Mouse (Mus musculus): ENCODE results near the gene Ppt2.

The Ppt2 gene

DNA sequence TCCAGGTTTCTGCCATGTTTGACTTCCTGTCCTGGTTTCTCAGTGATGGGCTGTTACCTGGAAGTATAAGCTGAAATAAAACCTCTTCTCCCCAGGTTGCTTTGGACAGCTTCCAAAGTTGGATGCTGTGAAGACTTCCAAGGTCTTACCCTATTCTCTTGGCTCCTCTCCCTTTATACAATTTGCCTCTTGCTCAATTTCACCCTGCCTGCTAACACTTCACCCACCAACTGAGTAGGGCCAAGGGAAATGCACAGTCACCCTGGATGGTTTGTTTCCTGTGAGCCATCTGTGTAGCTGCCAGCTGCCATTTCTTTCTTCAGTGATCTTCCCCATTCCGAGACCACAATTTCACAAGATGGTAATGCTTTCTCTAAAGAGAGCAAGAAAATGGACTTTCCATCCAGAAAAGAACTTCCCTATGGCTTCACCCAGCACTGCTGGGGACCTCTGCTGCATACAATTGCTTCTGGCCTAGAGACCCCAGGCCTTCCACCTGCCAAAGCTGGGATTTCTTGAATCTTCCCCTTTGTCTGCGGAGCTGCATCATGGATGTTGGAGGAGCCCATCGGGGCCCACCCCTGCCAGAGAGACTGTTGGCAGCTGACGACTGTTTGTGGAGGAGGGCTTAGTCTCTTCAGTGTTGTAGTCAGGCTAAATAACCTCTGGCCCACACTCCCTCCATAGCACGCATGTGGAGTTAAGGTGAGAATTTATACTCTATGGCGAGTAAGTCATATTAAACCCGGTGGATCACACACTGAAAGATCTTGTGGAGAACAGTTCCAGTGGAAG, 11.3 kb upstream of the Ppt2 start:
- no peak for DNase-seq (ENCODE audit: low spot score in 2 of 2)

DNA sequence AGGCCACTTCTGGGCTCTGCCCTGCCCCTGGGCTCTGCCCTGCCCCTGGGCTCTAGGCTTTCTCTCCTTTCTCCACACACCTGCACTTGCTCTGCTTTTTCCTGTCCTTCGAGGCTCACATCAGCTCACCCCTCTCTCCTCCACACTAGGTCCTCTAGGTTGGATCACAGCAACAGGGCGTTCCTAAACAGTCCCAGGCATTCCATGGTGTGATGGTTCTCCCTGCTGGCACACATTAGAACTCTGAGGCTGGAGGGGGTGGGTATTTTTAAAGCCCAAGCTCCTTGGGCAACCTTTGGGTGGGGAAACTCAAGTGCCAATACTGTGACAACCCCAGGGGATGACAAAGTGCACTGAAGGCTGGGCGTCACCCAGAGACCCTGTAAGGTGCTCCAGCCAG, 9.1 kb upstream of the Ppt2 start:
- no peak for DNase-seq (ENCODE audit: low spot score in 2 of 2)

DNA sequence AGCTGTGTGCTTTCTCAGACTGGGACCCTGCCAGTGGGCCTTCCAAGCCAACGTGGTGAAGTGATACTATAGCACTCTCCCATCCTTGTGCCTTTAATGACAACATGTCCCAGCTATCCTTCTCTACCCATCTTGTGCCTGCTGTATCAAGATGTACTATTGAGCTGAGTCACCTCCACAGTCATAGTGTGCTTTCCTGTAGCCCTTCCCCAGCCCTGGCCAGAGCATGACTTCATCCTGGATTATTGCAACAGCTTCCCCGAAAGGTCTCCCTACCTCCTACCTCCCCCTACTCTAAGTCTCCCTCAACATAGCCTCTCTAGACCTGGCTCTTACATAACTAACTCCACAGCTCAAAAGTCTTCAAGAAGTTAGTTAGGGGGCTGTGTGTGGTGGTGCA, 7.4 kb upstream of the Ppt2 start:
- no peak for DNase-seq (ENCODE audit: low spot score in 2 of 2)

DNA sequence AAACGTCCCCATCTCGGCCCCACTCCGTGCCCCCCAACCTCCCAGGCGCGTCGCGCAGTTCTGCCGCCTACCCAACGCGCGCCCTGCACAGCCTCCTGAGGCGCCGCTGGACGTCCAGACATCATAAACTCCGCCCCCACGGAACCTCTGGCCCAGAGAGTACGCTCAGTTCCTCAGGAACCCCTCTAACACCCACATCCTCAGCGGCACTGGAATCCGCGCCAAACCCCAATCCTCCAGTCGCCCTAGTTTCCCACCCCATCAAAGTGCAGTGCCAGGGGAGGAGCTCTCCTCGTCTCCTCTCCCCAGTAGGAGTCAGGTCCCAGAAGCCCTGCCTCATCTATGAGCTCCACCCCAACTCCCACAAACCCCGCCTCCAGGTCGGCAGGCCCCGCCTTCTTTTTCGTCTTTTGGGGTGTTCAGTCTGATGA, 4.0 kb upstream of the Ppt2 start:
- DNase-seq (ENCODE audit: low spot score in 2 of 2) = peak; percentile 76 to 86

DNA sequence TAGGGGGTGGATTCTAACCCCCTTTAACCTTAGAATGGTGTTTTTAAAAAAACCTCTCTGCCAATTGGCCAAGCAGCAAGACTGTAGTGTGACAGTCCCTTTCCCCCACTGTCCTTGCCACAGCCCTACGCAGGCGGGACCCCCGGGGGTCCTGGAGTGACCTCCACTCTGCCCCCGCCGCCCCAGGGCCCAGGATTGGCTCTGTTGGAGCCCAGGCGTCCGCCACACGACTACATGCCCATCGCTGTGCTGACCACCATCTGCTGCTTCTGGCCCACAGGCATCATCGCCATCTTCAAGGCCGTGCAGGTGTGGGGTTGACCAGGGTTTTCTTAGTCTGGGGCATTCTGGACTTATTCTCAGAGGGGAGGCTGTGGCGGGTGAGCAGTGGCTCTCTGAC, 3.3 kb upstream of the Ppt2 start:
- no peak for DNase-seq (ENCODE audit: low spot score in 2 of 2)

DNA sequence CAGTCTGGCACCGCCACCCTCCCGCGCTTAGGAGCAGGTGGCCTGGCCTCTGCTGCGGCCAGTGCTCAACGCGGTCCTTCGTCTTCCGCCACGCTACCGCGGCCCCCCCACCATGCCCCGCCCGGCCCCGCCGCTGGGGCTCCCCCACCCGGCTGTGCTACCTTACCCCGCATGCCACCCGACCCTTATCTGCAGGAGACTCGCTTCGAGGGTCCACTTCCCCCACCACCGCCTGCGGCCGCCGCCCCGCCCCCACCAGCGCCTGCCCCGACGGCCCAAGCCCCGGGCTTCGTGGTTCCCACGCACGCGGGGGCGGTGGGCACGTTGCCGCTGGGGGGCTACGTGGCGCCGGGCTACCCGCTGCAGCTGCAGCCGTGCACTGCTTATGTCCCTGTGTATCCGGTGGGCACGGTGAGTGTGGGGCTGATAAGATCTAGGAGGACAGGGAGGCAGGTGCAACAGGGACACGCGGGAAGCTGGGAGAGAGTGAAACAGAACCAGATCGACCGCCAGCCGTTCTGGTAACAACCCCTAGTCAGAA, 2.5 kb upstream of the Ppt2 start:
- no peak for DNase-seq (ENCODE audit: low spot score in 2 of 2)

DNA sequence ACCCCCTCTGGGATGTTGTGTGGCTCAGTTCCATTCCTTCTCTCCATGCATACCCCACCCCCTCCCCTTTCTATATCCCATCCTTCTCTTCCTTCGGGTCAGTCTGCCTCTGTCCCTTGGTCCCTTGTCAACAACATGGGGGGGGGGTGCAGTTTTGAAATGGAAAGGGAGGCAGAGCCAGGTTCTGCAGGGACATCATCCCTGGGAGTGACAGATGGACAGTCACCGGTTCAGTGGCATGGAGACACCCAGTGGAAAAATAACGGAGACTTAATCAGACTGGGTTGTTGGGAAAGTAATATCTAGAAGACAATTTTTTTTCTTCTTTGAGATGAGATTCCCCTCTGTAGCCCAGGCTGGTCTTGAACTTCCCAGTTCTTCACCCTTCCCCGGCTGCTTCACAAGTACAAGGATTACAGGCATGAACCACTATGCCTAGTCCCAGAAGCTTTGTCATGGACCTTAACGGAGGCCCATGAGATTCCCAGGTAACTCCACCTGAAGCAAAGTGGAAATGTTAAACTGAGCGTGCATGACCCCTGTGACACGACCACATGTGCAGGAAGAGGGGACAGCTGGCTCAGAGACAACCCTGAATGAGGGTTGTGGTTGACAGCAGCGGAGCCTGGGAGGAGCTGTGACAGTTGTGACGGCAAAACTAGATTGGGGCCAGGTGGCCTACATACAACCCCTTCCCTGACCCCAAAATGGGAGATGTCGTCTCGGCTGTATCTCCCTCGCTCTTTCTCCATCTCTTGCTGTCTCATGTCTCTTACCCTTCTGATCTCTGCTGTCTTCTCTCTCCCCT, 1.7 kb upstream of the Ppt2 start:
- DNase-seq (ENCODE audit: low spot score in 2 of 2) = no peak

DNA sequence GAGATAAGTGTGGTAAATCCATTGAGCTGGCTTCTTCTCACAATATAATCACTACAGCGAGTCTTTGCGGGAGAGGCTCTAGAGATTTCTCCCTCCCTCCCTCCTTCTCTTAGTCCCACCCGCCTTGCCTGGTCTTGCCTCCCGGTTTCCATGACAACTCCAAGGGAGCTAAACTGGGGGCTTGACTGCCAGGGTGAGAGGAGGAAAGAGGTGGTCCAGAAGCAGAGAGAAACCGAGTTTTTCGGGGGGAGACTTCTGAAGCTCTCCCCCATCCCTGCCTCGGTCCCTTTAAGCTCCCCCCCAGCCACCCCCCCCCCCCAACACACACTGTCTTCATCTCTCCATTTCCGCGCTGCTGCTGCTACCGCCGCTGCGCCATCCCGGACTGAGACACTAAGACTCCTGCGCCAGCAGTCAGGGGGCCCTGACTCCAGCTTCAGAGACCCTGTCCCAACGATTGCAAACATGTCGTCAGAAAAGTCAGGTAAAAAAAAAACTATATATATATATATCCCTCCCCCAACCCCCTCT, 976 bp upstream of the Ppt2 start, which contains the start of gene Prrt1:
Gene Prrt1, plus strand, starts transcription at position 313 of the 531 bp plus-strand sequence.
- DNase-seq (ENCODE audit: low spot score in 2 of 2) = peak in 1 of 2 experiments; percentile 54

DNA sequence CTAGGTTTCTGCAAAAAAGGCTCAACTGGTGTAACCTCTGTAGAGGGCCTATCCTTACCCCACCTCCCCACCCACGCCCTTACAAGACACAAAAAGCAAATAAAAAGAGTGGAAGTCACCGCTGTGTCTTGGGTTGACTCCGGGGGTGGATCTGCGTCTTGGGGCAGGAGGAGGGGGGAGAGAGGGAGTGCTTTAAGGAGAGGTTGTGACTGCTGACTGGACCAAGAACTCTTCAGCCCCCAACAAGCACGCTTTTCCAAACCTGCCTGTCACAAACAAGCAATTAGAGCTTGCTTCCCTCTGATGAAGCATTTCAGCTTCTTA, 296 bp upstream of the Ppt2 start:
- DNase-seq (ENCODE audit: low spot score in 2 of 2) = no peak

DNA sequence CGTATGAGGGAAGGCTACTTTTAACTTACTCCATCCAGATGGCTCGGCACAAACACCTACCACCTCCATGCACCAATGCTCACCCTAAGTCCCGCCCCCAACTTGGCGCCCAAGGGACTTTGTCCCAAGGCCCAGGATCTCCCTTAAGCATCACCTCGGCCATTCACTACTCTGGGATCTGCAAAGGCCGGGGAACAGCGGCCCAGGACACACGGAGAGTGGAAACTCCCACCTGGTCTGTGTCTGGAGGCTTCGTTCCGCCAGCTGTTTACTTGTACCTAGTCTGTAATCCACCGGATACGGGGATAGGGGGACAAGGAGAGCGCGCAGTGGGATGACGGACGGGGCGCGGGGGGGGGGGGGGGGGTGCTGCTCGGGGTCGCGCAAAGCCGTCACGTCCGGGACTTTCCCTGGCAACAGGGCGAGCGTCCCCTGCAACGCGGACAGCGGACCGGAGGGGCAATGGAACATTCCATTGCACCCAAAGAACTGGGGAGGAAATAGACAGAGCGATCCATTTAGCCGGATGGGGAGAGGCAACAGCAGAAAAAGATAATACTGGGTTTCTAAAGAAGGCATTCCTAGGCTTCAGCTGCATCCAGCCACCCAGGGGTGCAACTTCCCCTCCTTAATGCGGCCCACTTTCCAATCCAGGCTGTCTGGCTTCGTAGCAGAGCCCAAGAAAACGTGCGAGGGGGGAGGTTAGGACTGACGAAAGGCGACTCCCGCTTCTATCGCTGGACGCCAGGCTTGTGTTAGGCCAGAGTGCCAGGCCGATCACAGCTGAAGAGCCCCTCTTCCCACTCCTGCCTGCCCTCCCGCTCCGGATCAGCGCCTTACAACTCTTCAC, 992 bp downstream of the Ppt2 start:
- DNase-seq (ENCODE audit: low spot score in 2 of 2) = peak; percentile 78 to 83

DNA sequence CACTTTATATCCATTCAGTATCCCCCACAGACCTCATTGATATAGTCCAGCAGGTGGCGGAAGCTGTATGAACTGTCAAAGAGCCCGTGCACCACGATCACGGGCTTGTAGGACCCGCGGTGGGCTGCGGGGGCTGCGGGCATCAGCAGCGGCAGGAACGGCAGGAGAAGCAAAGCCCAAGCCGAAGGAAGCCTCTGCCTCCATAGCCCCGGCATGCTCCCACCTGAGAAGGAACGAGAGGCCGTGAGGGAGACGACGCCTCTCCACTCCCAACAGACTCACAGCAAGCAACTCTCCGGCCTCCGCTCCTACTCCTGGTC, 1.6 kb downstream of the Ppt2 start:
- DNase-seq (ENCODE audit: low spot score in 2 of 2) = no peak

DNA sequence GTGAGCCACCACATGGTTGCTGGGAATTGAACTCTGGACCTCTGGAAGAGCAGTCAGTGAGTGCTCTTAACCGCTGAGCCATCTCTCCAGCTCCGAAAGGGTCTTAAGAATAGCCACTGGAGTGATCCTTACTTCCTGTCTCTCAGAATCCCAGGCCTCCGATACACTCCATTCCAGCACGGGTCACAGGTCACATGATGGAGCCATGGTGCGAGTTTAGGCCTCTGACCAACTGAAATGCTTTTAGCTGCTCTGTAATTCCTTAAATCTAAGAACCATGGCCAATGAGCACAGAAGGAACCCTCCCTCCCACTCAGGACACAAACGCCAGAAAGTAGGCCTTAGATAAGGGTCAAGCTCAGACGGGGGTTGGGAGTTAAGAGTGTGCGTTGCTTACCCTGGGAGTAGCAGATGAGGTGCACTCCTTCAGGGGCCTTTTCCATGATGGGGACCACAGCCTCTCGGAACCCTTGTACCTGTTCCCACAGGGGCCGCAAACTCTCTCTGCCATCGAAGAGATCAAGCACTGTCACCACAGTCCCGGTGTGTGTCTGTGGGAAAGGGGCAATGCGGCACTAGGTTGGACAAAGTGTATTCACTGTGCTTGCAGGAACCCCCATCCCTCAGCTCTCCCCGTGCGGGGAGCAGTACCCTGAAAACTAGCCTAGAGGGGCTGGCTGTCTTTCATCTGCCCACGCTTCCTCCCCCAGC, 2.1 kb downstream of the Ppt2 start:
- no peak for DNase-seq (ENCODE audit: low spot score in 2 of 2)

DNA sequence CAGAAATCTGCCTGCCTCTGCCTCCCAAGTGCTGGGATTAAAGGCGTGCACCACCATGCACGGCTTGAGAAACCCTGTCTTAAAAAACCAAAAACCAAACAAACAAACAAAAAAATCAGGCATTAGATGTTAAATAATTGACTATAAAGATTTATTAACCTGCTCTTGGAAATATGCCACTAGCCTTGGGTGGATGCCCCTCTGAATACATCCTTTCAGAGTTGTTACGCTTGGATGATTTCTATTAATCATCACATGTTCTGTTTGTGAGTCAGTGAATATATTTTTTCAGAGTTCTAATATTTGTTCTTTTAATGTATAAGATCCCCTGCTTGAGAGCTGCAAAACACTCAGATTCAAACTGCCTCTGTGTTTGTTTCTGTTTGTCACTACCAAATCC, 3.3 kb downstream of the Ppt2 start:
- DNase-seq (ENCODE audit: low spot score in 2 of 2) = no peak

DNA sequence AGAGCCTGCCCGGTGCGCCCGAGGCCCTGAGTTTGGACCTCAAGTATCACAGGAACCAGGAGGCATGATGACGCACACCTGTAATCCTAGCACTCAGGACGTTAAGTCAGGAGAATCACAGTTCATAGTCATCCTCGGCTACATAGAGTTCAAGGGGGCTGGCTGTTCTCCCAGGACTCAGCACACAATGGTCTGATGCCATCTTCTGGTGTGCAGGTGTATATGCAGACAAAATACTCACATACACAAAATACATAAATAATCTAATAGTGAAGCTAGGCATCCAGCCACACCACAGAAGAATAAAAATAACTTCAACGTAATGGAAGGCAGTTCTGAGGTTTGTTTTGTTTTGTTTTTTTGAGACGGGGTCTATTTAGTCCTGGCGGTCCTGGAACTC, 5.1 kb downstream of the Ppt2 start:
- DNase-seq (ENCODE audit: low spot score in 2 of 2) = no peak

DNA sequence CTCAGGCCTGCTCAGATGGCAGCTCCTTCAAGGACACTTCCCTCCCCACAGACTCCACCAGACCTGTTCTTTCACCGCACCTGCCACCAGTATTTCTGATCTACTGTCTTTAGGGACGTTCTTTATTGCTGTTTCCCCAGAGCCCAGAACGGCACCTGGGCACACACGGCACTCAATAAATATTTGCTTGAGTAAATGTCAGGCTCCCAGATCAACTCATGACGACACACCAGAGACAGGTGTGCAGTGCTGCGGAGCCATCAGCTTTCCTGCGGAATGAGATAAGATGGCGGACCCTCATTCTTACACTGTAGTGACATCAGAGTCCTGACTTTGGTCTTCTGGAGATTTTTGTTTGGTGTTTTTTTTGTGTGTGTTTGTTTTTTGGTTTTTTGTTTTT, 7.3 kb downstream of the Ppt2 start:
- DNase-seq (ENCODE audit: low spot score in 2 of 2) = no peak

DNA sequence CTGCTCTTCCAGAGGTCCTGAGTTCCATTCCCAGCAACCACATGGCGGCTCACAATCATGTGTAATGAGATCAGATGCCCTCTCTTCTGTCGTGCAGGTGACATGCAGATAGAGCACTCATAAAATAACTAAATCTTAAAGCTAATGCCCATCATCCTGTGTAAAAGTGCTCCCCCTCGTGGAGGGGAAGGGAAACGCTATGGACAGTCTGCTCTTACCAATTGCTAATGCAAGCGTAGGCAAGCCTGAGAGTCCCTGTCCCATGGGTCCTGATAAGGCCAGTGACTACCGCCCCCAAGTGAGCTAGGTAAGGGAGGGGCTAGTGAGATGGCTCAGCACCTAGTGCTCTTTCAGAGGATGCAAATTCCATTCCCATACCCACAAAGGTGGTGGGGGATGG, 9.3 kb downstream of the Ppt2 start:
- DNase-seq (ENCODE audit: low spot score in 2 of 2) = no peak

DNA sequence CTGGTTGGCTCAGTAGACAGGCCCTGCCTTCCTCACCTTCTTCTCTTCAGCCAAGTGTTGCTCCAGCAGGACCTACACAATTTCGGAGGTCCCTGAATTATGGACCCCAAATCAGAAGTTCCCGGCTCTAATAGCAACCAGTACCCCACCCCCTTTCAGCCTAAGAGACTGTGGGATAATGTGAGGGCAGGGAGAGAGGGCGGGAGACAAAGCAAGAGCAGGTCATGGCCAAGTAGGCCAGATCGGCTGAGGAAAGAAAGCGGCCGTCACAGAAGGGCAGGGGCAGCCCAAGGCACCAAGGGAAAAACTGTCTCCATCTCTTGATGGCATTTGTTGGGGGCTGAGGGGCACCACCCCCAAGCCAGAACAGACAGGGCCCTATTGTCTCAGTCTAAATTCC, 12.4 kb downstream of the Ppt2 start, which contains the start of gene Egfl8:
Gene Egfl8, minus strand, starts transcription at position 101 of the 400 bp plus-strand sequence.
- no peak for DNase-seq (ENCODE audit: low spot score in 2 of 2)

DNA sequence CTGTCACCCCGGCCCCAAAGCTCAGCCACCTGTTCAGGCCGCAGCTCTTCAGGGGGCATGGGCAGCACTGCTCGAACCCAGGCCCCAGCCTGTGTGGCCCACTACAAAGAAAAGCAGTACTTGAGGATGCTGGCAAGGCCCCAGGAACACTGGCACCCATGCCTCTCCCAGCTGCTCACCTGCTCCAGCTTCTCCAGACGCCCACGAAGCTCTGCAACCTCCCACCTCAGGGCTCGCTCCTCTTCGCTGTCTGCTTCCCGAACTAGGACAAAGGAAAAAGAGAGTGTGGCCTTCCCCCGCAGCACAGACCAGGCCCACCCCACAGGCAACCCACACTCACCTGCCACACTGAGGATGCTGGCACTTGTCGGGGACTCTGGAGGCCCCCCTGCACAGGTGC, 14.5 kb downstream of the Ppt2 start:
- no peak for DNase-seq (ENCODE audit: low spot score in 2 of 2)

DNA sequence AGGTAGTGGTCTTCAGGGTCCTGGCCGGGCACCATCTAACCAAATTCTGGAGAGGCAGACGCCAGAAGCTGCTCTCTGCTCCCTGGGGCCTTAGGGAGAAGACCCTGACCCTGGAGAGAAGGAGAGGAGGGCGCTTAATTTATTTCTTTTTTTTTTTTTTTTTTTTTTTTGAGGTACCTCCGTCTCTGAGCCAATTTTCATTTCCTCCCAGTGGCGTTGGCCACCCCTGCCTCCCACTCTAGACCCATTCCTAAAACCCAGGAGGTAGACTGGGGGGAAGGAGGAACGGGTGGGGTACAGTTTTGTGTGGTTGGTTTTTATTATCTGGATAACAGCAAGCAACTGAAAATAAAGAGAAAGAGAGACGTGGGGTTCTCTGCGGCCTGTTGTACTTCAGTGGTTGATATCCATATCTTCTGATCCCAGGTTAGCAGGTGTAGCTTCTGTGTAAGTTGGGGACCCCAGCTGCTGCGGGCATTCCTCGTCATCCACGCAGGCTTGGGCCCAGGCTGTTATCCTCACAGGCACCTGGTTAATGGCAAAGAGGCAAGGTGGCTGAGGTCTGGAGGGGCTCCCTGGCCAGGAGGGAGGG, 15.2 kb downstream of the Ppt2 start:
- no peak for DNase-seq (ENCODE audit: low spot score in 2 of 2)

DNA sequence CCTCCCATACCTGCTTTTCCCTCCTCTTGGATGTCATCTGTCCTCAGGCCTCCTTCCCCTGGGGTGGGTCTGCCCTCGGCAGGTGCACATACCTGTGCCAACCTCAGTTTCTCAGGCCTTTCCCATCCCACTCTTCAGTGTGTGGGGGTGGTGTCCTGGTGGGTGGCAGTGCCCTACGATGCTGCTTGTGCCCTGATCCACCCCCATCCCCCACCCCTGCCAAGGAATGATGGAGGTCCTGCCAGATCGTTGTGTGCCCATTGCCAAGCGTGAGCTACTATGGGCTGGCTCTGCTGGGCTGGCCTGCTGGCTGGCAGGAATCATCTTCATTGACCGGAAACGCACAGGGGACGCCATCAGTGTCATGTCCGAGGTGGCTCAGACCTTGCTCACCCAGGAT, 17.3 kb downstream of the Ppt2 start:
- no peak for DNase-seq (ENCODE audit: low spot score in 2 of 2)

DNA sequence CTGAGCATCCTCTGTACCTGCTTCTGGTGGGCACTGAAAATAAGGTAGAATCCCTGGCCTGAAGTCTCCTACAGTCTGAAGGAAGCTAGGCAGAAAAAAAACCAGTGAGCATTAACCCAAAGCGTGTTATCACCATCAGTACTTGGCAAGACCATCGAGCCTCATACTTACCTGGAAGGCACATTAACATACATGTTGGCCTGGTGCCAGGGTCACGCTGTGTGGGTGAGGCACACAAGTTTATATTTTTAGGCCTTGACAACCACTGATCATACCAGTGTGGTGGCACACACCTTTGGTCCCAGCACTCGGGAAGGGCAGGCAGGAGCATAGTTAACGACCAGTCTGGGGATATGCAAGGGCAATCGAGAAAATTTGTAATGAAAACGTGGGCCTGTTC, 20.3 kb downstream of the Ppt2 start:
- DNase-seq (ENCODE audit: low spot score in 2 of 2) = no peak
